Mouse (Mus musculus): ENCODE measurements around the gene Myo16.

Myo16 gene

DNA sequence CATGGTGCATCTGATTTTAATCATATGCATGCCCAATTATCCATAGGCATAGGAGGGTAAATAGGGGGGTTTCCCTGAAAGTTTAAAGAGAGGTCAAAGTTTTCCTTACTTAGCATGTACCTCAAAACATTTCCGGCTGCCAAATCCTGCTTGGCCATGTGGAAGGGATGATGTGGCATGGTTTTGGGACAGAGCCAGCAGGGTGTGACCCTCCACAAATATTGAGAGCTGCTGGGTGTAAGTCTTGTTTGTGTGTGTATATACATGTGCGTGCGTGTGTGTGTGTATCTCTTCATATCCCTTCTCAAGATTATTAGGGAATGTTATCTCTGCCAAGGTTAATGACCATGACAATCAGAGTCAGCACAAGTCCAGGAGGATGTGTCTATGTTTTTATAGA, 150.3 kb downstream of the Myo16 start:
- no peak for DNase-seq (ENCODE audit: low spot score)

DNA sequence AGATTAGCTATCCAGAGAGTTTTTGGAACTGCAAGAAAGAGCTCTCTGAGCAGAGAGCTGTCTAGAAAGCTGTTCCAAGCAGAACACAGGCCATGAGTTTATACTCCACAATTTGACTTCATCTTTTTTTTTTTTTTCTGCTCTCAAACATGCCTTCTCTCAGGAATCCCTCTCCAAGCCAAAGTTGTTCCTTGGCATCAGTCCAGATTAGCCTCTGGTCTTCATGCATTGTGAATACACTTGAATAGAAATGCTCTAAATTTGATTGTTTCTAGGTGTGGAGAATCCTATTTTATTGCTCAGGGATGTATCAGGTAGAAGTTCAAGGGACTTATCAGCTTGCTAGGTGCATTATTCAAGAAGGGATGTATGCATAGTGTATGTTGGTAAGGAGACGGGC, 151.0 kb downstream of the Myo16 start:
- no peak for DNase-seq (ENCODE audit: low spot score)

DNA sequence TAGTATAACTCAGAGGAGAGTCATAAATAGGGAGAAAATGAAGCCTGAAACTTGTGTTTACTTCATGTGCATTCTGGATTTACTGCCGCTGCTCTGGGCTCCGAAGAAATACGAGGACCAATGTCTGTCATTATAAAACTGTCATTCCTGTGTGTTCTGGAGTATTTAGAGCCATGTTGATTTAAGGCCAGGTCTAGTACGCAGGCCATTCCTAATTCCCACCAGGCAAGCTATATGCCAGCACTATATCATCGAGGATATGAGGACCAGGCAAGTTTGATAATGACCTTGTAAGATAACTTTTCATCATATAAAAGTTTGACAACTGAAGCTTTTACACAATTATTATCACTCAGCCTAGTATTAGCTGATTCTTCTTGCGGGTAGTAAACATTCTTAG, 153.6 kb downstream of the Myo16 start:
- DNase-seq (ENCODE audit: low spot score) = no peak

DNA sequence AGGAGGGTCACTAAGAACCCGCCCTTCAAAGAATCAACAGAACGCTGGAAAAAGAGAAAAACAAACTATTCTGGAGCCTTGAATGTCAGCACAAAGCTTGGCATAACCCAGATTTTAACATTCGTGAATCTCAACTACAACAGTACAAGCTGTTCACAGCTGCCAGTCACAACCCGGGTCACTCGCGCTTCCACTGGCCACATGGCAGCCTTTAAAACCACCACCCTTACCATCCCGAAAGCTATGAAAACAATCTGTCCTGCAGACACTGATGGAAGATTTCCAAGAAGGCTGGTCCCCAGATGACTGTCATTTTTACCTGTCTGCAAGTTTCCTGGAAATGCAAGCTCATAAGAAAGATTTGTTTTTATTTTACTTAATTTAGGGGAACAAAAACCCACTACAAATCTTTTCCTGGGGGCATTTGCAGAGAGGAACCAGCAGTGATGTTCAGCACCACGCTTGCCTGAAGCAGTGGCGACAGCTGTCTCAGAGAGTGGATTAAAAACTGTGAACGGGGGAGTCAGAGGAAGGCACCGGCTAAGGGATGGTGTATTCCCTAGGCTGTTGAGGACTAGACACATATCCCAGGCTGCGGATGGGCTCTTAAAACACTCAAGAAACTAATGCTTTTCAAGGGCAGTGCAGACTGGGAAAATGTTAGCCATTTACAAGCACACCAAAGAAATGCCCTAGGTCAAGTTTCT, 154.2 kb downstream of the Myo16 start:
- DNase-seq (ENCODE audit: low spot score) = no peak

DNA sequence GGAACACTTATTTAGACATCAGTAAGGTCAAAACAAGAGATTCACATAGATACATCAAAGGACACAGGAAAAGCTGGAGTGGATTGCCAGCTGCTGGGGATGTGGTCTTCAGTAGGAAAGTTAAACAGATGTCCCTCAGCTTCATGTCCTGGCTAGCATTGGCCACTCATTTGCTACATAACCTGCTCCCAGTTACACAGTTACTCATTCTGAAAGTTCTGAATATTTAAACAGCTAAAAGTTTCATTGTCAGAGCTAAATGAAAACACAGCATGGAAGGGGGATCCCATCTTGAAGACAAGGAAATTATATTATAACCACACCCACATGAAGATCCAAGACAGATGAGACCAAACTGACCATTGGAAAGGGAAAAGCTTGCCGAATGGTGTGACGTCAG, 156.8 kb downstream of the Myo16 start:
- no peak for DNase-seq (ENCODE audit: low spot score)

DNA sequence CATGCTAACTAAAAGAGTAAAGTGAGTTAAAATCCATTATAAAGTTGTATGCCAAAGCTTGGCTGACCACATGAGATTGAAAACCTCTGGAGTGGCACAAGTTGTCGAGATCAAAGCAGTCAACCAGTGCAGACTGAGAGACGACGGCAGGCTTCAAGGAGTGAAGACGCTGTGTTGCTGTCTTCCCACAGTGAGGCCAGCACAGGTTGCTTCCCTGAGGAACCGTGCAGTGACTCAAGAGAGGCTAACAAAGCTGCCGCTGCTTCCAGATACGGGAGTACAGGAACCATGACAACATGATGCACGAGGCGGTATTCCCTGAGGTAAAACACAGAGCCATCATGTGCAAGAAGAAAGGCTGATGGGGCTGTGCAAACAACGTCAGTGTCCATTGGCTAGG, 158.6 kb downstream of the Myo16 start:
- DNase-seq (ENCODE audit: low spot score) = no peak

DNA sequence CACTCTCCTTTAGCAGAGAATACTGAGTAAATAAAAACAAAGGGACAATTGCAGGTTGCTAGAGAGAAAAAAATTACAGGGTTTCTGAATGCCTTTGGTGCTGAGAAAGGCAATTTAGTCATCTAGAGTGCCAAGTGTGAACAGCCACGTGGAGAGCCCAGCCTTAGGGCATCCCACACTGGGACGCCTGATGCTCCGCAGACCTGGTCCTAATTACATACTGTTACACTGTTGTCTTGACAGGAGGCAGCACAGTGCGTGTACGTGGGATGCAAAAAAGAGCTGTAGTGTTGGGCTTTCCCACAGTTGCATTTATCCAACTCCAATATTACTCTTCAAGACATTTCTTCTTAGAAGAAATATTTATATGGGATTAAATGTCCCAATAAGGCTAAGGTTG, 162.5 kb downstream of the Myo16 start:
- no peak for DNase-seq (ENCODE audit: low spot score)

DNA sequence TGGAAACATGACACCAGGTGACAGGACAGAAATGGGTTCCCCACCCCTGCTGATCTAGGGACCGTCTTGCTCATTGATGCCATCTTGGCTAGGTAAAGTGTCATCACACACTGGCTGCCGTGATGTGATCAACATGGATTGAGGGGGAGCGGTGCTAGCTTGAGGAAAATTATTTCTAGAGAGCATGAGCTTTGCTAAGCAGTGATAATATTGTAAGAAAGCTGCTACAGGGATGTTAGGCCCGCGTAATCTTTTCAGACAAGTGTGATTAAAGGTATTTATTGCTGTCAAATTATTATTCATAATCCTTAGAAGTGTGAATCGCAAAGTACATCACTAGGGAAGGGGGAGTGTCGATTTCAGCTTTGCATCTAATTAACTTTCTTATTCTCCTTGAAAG, 164.4 kb downstream of the Myo16 start:
- no peak for DNase-seq (ENCODE audit: low spot score)

DNA sequence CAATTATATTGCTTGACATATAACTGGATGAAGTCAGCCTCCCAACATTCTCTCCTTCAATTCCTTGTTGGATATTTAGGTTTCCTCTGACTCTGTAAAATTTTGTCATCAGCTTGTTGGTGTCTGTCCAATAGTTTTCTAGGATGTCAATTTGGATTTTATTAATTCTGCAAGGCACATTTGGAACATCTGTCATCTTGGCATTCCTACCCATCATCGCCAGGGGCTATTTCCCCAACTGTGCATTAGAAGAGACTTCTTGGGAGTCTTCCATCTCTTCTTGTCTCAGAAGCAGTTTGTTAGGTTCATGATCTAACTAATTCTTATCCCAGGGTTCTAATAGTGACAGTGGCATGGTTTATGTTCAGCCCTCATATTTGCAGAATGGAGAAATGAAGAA, 196.7 kb downstream of the Myo16 start:
- no peak for DNase-seq (ENCODE audit: low spot score)

DNA sequence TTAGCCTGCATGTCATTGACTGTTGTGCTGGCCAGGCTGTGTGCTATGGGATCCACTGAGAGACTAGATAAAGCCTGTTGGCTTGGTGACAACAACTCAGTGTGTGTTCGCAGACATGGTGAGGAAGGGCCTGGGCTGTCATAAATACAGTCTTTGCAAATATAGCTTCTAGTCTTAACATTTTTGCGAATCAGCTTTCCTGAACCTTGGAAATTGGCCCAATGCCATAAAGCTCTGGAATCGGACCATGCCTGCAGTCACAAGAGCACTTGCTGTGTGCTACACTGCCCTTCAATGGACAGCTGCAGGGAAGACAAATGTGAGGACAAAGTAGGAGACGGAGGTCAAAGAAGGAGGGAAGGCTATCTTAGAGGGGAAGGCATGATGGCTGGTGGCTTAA, 205.0 kb downstream of the Myo16 start:
- no peak for DNase-seq (ENCODE audit: low spot score)

DNA sequence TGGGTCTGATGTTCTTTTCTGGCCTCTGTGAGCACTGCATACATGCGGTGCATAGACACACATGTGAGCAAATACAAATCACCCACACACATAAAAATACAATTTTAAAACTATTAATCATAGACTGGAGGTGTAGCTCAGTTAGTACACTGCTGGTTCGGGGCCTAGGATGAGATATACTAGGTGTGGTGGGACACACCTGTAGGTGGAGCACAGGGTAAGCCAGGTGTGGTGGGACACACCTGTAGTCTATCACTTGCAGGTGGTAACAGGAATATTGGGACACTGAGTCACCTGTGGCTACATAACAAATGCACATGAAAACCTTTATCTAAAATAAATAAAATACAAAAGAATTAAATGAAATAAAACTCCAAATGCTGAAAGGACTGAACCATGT, 209.2 kb downstream of the Myo16 start:
- no peak for DNase-seq (ENCODE audit: low spot score)

DNA sequence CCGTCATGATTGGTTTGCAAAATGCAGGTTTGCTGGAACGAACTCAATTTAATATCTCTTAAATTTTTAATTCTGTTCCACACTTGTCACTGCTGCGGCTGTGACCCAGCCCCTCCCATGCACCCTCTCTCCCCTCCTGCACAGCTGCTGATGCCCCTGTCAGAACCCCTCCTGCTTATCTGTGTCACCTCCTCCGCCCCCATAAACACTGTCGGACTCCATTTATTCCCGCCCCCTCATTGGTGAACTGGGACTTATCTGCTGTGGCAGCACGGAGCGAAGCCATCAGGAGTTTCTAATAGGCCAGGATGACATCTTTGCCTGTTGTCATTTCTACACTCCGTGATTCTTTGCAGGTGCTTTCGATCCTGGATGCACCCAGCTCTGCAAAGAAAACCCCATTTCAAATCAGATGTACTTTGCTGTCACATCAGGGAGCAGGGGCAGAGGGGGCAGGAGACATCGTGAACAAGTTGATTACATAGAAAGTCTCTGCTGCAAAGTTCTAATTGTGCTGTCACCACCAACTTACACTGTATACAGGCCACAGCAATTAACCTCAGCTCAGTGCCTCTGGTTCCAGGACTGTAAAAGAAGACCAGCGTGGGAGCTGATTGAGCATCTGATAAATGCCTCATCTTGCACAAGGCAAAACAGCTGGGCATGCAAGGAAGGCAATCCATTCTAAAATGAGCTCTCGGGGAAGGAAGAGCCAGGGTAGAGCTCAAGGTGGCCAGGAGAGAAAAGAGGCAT, 210.1 kb downstream of the Myo16 start:
- peak; percentile 25 for DNase-seq (ENCODE audit: low spot score)

DNA sequence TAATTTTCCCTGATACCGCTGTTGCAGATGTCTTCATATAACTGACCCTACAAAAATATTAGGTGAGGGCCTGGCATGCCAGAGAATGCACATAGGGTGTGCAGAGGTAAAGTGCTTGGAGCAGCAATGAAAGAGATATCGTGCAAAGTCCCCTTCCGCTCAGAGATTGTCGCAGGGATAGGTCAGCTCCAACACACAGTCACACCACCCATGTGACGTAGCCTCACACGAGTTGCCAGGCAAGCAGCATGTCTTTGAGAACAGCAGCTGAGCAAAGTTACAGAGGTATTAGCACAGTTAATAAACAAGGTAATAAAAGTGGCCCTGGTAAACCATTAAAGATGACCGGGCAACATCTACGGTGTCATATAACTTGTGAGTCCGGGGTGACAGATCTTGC, 212.4 kb downstream of the Myo16 start:
- no peak for DNase-seq (ENCODE audit: low spot score)

DNA sequence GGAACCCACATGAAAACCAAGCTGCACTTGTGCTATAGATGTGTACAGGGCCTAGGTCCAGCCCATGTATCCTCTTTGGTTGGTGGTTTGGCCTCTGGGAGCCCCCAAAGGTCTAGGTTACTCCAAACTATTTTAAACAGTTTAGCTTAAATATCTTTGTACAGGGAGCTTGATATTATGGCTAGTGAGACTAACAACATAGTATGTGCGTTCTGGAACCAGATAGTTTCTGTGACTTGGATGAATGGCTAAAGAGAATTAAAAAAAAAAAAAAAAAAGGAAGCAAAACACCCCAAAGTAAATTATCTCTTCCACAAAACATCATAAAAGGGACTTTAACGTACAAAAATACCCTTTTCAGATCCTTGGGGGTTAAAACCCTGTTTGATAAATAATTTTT, 218.9 kb downstream of the Myo16 start:
- no peak for DNase-seq (ENCODE audit: low spot score)

DNA sequence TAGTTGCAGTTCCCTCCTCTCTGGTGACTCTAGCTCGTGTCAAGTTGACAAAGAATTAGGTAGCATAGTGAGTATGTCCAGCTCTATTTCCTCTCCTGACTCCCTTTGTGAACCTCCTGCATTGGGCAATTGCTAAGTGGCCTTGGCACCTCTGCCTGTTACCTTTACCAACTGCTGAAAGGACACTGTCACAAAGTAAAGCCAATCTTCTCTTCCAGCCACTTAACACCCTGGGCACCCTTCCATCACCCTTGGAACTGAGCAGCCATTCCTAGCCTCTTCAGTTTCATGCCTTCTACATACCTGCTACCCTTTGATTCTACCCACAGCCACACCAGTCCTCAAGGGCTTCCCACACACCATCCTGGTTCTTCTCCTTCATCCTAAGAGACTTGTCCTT, 233.4 kb downstream of the Myo16 start:
- DNase-seq (ENCODE audit: low spot score) = no peak

DNA sequence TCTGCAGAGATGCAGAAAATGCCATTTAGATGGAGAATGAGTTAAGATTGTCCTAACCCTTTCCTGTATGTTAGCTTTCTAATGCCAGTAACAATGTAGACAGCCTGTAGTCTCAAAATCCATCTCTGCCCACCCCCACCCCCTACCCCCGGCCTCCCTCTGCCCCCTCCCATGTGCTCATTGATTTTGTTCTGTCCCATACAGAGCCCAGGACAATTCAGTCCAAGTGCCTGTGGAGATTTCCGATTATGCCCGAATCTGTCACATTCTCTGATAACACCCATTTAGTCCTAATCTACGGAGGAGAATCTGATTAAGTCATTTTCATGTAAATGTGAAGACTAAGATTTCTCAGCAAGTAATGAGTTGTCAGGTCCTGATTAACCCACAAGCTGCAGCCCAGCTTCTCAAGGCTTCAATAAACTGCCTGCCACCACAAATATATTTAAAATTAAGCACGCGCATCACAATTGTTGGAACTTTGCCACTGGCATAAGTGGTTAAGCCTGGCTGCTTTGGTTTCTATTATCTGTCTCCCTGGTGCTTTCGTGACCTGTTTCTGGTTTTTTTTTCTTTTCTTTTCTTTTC, 237.5 kb downstream of the Myo16 start:
- no peak for DNase-seq (ENCODE audit: low spot score)

DNA sequence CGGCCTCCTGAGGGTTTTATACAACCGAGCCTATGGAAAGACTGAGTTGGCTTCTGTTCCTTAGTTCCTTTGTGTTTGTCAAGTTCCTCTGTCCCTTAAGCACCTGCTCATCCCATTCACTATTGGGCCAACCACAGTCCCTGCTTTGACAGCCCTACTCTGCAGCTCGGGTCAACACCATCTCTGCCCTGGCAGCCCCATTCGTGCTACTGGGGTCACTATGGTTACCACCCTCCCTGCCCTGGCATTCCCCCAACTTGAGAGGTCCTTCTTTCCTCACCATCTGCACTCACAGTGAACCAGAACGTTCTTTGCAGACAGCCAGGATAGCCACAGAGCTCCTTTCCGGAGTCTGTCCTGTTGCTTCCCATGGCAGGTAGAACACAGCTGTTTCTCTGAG, 238.2 kb downstream of the Myo16 start:
- DNase-seq (ENCODE audit: low spot score) = no peak

DNA sequence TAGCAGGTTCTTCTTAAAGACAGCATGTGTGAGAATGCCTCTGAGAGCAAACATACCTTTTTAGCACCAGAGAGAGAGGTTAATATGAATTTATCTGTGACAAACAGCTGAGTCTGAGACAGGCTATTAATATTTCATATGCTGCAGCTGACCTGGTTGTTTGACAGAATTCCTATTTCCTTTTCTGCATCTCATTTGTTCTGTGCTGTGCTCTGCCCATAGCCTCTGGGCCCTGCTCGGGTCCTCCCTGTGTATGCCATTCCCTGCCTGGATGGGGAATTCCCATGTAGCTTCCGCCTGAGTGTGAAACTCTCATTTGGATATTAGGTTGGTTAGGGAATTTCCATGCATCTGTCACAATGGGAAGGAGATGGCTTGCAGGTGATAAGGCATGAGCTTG, 240.8 kb downstream of the Myo16 start:
- DNase-seq (ENCODE audit: low spot score) = no peak

DNA sequence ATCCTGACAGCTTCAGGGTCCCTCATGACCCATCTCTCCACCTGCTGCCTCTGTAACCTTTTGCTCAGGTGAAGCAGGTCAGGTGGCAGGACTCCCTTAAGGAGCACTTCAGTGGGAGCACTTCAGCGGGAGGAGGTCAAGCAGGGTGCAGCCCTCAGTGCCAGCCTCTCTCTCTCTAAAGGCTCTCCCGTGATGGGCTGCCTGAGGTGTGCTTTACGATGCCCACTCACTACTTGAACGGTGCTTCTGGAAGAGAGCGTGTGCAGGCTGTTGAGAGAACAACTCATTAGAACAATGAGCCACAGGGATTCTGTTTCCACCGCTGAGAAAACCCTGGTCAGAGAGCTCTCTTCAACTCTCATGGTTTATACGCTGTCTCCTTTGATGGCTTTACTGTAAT, 241.4 kb downstream of the Myo16 start:
- no peak for DNase-seq (ENCODE audit: low spot score)

DNA sequence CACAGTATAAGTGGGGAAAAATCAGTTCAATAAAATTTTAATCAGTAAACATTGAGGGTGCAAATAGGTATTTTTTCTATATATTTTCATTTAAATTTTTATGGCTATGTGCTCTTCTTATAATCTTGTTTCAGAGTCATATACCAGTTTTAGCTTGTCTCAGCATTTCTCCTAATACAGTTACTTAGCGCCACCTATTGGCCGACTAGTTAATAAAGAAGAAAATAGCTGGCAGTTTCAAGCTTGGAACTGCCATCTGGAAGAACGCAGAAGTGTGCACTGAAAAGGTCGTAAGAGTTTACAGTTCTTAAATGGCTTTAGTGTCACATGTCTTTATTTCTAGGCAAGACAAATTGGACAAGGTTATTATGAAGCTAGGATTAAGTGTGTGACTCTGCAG, 248.9 kb downstream of the Myo16 start:
- peak; percentile 67 for DNase-seq (ENCODE audit: low spot score)

DNA sequence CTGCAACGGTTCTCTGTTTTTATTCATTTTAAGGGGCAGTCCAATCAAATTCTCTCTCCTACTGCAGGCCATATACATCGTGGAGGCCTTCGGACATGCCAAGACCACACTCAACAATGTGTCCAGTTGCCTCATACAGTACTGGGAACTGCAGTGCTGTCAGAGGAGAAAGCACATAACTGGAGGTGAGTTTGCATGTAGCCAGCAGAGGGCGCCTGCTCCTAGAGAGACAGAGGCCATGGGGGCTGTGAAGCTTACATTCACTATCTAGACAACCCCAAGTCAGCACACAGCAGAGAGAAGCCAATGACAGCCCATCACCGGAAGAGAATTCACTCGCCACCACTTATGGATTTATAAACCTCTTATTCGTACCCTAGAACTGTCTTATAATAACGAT, 251.8 kb downstream of the Myo16 start:
- DNase-seq (ENCODE audit: low spot score) = no peak

DNA sequence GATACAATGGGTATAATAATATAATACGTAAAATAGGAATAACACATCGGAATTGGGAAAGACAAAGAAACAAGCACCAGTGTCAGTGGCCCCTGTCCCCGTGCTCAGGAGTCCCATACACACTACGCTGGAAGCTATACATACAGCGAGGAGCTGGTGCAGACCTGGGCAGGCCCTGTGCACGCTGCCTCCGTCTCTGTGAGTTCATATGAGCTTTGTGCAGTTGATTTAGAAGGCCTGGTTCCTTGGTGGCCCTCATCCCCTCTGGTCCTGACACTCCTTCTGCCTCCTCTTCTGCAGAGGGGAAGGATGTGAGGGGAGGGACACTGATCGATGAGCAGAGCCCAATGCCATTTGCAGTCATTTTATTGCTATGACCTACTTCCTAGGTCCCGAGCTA, 255.3 kb downstream of the Myo16 start:
- DNase-seq (ENCODE audit: low spot score) = no peak

DNA sequence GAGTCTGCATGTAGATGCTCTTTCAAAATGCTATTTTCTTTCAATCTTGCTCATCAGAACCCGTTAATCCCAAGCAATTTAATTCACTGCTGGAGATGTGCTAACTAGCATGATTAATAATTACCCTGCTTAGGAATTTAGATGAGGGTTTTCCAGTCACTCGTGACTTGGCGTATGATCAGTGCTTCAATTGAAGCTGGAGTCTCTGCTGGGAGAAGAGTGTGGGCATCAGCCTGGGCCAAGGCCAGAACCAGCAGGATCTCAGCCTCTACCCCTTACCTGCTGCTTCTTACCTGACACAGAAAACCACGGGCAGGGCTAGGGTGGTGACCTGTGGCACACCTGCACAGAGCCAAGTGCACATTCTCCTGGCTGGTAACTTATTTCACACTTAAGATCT, 257.8 kb downstream of the Myo16 start:
- DNase-seq (ENCODE audit: low spot score) = no peak

DNA sequence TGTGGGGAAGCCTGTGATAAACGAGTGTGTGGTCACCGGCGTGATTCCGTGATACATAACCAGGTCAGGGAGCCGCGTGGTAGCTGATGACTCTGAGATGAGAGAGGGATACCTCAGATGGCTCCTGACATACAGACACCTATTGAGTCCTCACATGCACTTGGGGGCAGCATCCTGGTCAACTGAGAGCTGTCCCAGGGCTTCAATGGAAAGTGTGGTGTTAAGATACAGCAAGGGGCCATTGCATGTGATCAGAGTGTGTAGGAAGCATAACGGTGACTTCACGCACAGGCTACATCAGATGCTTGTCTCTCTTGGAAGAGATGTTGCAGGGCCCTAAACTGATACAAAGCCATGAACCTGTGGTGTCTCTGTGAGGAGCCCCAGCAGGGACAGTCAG, 260.2 kb downstream of the Myo16 start:
- DNase-seq (ENCODE audit: low spot score) = no peak

Data from left cerebral cortex, adult 11 months (tissue).